Mouse (Mus musculus): ENCODE measurements at regions not wholly inside any gene's neighbourhood (a gene's known extent, or its start where the extent isn't known, plus 50 kb on each side); places are given as distances from the start of the nearest gene placed in this dataset.

DNA sequence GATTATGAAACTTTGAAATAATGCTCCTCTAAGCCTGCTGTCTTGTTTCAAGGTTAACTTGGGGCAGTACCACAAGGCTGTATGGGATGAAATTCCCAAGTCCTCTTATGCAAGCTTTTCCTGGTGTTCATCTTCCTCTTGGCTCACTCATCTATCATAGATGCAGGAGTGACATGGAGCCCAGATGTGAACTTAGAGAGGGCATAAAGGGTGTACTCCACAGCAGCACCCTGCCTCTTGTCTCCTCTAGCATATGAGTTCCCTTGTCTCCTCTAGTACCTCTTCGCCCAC, 53.3 kb upstream of the Igf1 start:
- Histone ChIP-seq H3K27ac (no peak overlapping the region), H3K4me3 (replicated peaks) (no peak overlapping the region), H3K27me3 (replicated peaks) (no peaks in the 10 kb centered on the region), H3K36me3 (no peaks in the 10 kb centered on the region), H3K4me2 (no peak overlapping the region), H3K4me1 (no peaks in the 10 kb centered on the region), H3K9me3 (no peaks in the 10 kb centered on the region), H3K9ac (no peak overlapping the region)
- WGBS = 100% methylated on average over 1 of the region's 1 CpGs
- ATAC-seq (ENCODE audit: insufficient read depth, low FRiP score, low read depth) = no peak

All from stomach, embryonic 15.5 days (tissue).